Mouse (Mus musculus) left cerebral cortex, adult 2 months (tissue): Measurements from ENCODE around the gene Phf2. TPM values are rescaled to one million over a fixed set of nuclear protein-coding genes. Genes with fewer than 3 reads are reported as not detected.

Experiments used
- DNase-seq, 2 experiments: peaks; one replicate each; pipeline ENCODE4 v3.0.0; 2021 to 2022; ENCODE audit warnings: low spot score in 2 of 2, mixed read lengths in 1 of 2; ENCODE audit errors: extremely low spot score in 1 of 2
- H3K27ac ChIP-seq: fragments of 200-600 bp; 2 replicates; pipeline ENCODE4 v1.8.1; 2022
- H3K4me3 ChIP-seq: fragments of 200-600 bp; 2 replicates; pipeline ENCODE4 v1.8.1; 2022
- CTCF ChIP-seq: fragments of 200-600 bp; IDR thresholded peaks from 2 replicates; pipeline ENCODE4 v1.8.1; 2022; ENCODE audit warnings: antibody characterized with exemption, mild to moderate bottlenecking, moderate library complexity
- intact Hi-C: fragments of 180-260 bp; cut with DNase I; formaldehyde crosslinking; loops from one replicate; pipeline ENCODE4 v1.15.1; 2025
- long read RNA-seq, 2 experiments: library from polyadenylated mRNA; stranded (forward); transcript quantifications; one replicate each; pipeline ENCODE4 v2.0.0; 2021; ENCODE audit warnings: borderline mapping rate in 2 of 2
- total RNA-seq, 2 experiments: library from RNA; stranded (reverse); gene quantifications; 2 replicates each; pipeline ENCODE4 v1.2.3; 2021

Gene Phf2
- total RNA-seq, result 10 to 100 TPM; 36.2 to 36.8 TPM
- long read RNA-seq, experiment 1, full-length matches to known transcripts, result 22 of 35 reads
- long read RNA-seq, experiment 1, partial matches to known transcripts, result 6 of 35 reads
- long read RNA-seq, experiment 1, other reads (novel, unspliced or antisense), result 7 of 35 reads
- long read RNA-seq, experiment 2, full-length matches to known transcripts, result 21 of 27 reads
- long read RNA-seq, experiment 2, partial matches to known transcripts, result 4 of 27 reads
- long read RNA-seq, experiment 2, other reads (novel, unspliced or antisense), result 2 of 27 reads

DNA sequence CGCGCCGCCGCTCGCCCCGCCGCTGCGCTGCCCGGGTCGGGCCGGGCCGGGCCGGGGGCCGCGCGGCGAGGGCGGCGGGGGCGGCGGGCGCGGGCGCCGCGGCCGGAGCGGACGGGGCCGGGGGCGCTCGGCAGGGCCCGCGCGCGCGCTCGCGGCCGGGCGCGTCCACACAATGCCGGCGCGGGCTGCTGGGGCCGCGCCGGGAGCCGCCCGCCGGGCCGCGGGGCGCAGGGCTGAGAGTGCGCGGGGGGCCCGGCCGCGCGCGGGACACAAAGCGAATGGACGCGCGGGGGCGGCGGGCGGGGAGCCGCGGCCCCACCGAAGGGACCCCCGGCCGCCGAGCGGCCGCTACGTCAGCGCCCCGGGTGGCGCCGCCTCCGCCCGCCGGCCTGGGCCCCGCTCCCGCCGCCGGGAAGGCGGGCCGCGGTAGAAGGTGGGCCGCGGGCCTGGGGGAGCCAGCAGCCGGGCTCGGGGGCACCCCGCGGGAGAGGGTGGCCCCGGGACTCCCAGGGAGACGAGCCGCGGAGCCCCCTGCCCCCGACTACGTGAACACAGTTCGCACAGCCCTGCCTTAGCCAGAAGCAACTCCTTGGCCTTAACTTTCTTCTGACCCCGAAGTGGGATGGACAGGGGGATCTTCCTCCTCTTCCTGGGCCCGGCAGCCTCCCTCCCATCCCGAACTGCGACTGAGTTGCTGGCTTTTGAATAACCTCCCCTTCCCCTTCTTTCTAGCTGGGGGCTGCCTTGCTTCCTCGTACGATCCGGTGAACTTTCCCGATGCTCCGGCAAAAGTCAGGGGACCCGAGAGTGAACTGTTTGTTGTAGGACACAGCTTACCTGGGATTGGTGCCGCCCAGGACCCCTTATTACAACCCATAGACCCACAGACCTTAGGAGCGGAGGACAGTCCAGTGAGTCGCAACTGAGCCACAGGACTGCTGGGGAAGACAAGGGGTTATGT, at the start of gene Phf2:
Gene Phf2, minus strand, starts transcription at position 349 of the 961 bp plus-strand sequence.
- intact Hi-C loops, result loop anchor here (5.0 to 10.0 kb wide), 2 partner anchors 126 to 304 kb away; no protein-coding TSS in a partner anchor
- peak within 1 kb of the TSS; percentile 87 for H3K27ac ChIP-seq
- no peak for TF ChIP-seq CTCF
- peak within 1 kb of the TSS; percentile 79 for H3K4me3 ChIP-seq
- DNase-seq, result peak in 1 of 2 experiments; percentile 38

DNA sequence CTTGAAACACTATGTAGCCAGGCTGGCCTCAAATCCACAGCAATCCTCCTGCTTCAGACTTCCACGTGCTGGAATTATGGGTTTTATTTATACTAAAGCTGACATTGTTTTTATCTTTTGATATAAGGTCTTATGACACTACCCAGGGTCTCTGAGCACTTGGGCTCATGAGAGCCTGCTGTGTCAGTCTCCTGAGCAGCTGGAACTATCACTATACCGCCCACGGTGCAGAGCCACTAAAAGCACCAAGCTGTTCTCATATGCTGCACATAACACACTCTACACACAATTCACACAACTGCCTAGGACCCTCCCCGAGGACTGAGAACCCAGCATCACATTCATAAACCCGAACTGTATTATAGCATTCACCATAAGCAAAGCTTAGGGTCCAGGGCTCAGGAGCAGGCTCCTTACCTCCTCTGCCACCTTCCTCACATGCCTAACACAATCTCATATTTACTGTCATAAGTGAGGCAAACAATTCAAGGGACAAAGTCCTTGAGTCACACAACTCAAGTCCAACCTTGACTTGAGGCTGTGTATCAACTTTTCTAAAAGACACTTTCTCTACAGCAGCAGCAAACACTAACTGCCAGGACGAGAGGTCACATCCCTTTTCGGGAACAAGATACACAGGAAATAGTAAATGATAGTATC, 49.0 kb upstream of the Phf2 start:
- Histone ChIP-seq H3K27ac (no peak overlapping the region), H3K4me3 (no peak overlapping the region)
- DNase-seq, result no peak
- TF ChIP-seq CTCF, result no peak
- intact Hi-C loops, result no loop called here

GRCm38 (mm10) chr13:48917113-48917599, 46.2 kb upstream of the Phf2 start:
- intact Hi-C loops, result no loop called here
- TF ChIP-seq CTCF, result no peak
- no peak overlapping the region for H3K4me3 ChIP-seq
- no peak overlapping the region for H3K27ac ChIP-seq
- DNase-seq, result no peak

DNA sequence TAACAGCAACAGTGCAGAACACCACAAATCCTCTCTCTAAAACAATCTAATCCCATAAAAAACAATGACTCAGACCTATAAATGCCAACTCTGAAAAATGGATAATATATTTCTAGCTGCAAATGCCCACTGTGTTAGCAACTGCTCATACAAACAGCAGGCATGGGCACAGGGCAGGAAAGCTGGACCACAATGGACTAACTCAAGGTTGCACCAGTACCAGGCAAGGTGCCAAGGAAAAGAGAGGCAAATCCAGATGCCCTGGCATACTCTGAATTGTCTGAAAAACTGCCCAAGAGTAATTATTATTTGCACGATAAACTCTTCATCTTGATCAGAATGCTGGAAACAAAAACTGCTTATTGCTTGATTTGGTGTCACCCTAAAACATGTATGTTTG, 42.8 kb upstream of the Phf2 start:
- H3K4me3 ChIP-seq, result no peak overlapping the region
- no peak for DNase-seq

DNA sequence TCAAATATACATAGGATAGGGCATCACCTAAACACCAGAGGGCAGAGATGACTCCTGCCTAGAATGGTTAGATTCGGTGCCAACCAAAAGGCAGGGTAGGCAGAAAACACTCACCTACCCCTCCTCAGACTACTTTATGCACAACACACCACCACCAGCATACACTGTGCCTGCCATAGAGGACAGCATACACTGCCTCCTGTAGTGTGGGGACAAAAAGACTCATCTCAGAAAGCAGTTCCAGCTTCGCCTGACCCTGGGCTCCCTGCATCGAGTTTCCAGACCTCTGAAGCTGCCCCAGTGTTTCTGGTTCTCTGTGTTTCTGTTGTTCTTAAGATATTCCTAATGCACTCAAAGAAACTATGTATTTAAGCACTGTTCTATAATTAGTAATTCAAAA, 42.2 kb upstream of the Phf2 start:
- intact Hi-C loops, result no loop called here
- no peak overlapping the region for H3K4me3 ChIP-seq
- no peak for DNase-seq
- TF ChIP-seq CTCF, result no peak
- no peak overlapping the region for H3K27ac ChIP-seq

More for the DNA sequence above, 42.8 kb upstream of the Phf2 start:
- no peak for TF ChIP-seq CTCF
- intact Hi-C loops, result no loop called here
- no peak overlapping the region for H3K27ac ChIP-seq

DNA sequence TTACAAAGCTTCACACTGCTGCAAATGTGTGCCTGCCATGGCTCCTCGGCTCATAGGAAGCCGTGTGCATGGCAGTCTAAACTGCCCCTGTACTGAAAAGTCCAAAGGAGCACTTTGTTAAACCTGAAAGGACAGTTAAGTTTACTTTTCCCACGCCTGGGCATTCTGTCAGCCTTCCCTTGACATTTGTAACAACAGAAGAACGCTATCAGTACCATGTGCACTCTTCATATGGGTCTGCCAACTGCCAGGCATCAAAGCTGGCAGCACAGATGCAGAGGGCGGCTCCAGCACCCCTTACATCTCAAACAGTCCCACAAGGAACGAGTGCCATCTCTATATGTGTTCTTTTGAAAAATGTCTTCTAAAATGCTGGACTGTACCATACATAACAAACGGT, 40.5 kb upstream of the Phf2 start:
- no peak for DNase-seq

GRCm38 (mm10) chr13:48905458-48905857, 34.5 kb upstream of the Phf2 start:
- H3K27ac ChIP-seq, result no peak overlapping the region
- no peak for DNase-seq
- H3K4me3 ChIP-seq, result no peak overlapping the region
- no peak for TF ChIP-seq CTCF
- intact Hi-C loops, result no loop called here

More for the DNA sequence above, 40.5 kb upstream of the Phf2 start:
- Histone ChIP-seq H3K27ac (no peak overlapping the region), H3K4me3 (no peak overlapping the region)
- no peak for TF ChIP-seq CTCF
- intact Hi-C loops, result no loop called here

- no peak for TF ChIP-seq CTCF
- intact Hi-C loops, result no loop called here
- Histone ChIP-seq H3K27ac (no peak overlapping the region), H3K4me3 (no peak overlapping the region)
- DNase-seq, result no peak
Observed at GRCm38 (mm10) chr13:48895376-48895775, 24.5 kb upstream of the Phf2 start.

GRCm38 (mm10) chr13:48890260-48890960, 19.5 kb upstream of the Phf2 start:
- no peak for TF ChIP-seq CTCF
- no peak for DNase-seq
- Histone ChIP-seq H3K27ac (no peak overlapping the region), H3K4me3 (no peak overlapping the region)
- intact Hi-C loops, result no loop called here

- intact Hi-C loops, result loop anchor here (2.0 to 10.0 kb wide), 2 partner anchors 90 to 296 kb away; partner anchors contain the start of gene Fam120a
- peak overlapping the region; percentile 84 for H3K27ac ChIP-seq
- peak overlapping the region; percentile 62 for H3K4me3 ChIP-seq
- TF ChIP-seq CTCF, result no peak
- DNase-seq, result peak; percentile 98 to 99
Observed at GRCm38 (mm10) chr13:48878534-48878933, 7.6 kb upstream of the Phf2 start.

DNA sequence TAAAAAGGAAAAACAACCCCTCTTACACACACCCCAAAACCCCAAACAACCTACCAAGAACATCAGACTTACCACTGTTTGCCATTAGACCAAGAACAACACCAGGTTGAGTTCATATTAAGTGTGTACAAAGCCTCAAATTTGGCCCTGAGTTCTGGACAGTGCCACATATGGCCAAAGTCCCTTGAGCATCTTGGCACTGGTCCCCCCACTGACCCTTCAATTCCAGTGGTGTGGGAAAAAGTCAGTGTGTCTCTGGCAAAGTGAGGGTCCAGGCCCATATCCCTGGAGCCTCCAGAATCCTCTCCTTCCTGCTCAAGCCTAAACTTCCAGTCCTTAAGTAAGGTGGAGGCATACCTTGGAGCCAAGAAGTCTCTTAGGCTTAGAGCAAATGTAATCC, 6.9 kb upstream of the Phf2 start:
- DNase-seq, result no peak
- intact Hi-C loops, result loop anchor here (2.0 to 10.0 kb wide), 2 partner anchors 91 to 297 kb away; partner anchors contain the start of gene Fam120a
- H3K4me3 ChIP-seq, result peak overlapping the region; percentile 62
- TF ChIP-seq CTCF, result no peak
- peak overlapping the region; percentile 84 for H3K27ac ChIP-seq
